Mouse (Mus musculus): ENCODE measurements around the gene Ackr3.

- TF ChIP-seq CTCF (IDR thresholded peaks at IDR 0.05; ENCODE audit: low read depth, low read length), result no peak
- no peak for TF ChIP-seq GATA1 (IDR thresholded peaks at IDR 0.05; ENCODE audit: borderline replicate concordance, low read length)
- TF ChIP-seq TAL1 (conservative IDR thresholded peaks at IDR 0.05; ENCODE audit: low read depth, low read length), result no peak
- no peak for TF ChIP-seq POLR2AphosphoS5 (IDR thresholded peaks at IDR 0.05; ENCODE audit: insufficient replicate concordance, low read depth, low read length)
- no peak for TF ChIP-seq GATA2 (IDR thresholded peaks at IDR 0.05; ENCODE audit: borderline replicate concordance, low read depth, low read length)
Measured at GRCm38 (mm10) chr1:90245533-90245932, 41.8 kb downstream of the Ackr3 start.

Data from G1E (cell line).